Mouse (Mus musculus) kidney, adult 8-10 months (tissue): ENCODE measurements at regions not wholly inside any gene's neighbourhood (a gene's known extent, or its start where the extent isn't known, plus 50 kb on each side); places are given as distances from the start of the nearest gene placed in this dataset.

Source experiments
- DNase-seq, 2 experiments: peaks; one replicate each; pipeline ENCODE4 v3.0.0; 2022

DNA sequence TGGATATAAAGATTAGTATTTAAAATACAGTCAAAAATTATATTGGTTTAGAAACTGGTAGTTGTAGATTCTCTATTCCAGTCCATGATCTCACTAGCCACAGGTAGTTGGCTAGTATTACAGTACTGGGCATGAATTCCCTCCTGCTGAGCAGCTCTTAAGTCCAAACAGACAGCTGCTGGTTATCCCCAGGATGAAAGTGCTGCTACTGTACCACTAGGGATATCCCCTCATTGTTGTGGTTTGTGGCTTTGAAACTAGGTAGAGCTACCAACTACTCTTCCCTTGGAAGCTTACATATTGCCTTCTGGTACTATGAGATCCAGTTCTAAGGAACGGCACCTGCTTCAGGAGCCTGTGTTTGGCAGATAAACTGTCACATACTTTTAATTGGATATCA is 97.9 kb upstream of the Pter start:
- DNase-seq, result no peak

GRCm38 (mm10) chr2:12833579-12833978 is 90.3 kb upstream of the Pter start:
- DNase-seq, result no peak

DNA sequence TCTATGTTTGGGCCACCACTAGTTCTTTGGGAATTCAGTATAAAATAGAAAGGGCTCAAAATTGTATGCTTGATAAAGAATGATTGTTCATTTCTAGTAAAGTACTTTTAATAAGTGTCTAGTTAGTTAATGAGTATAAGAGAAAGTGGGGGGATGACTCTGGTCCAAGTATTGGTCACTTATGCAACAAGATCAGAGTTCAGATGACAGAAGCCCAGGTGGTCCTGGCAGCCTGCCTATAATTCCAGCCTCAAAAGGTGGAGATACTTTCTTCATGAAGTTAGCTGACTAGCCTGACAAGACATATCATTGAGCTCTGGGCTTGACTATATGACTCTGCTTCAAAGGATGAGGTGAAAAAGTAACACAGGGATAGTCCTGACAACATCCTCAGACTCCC is 57.3 kb upstream of the Pter start:
- peak; percentile 90 to 91 for DNase-seq

- DNase-seq, result no peak
Observed at GRCm38 (mm10) chr2:12868772-12869171, 55.1 kb upstream of the Pter start.
